Mouse (Mus musculus): ENCODE measurements around the gene Cbr2.
"Not testable (repeated sequence)": the region's sequence is repeated elsewhere in the genome, so short reads cannot be mapped to it uniquely, and the experiment has no call there.

The Cbr2 gene

GRCm38 (mm10) chr11:120731858-120732680, at the start of gene Cbr2:
TSS of gene Cbr2 (minus strand) at chr11:120732114.
- no peak for DNase-seq

DNA sequence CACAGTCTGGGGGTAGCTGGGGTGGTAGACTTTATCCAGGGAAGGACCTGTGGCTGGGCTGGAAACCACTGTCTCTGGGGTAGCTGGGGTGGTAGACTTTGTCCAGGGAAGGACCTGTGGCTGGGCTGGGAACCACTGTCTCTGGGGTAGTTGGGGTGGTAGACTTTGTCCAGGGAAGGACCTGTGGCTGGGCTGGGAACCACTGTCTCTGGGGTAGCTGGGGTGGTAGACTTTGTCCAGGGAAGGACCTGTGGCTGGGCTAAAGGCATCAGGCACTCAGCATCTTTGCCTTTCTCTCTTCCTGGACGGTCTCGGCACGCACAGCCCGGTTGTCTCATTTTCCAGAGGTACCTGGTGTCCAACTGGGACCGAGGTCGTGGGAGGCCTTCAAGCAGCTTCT, 49.4 kb upstream of the Cbr2 start:
- not testable (repeated sequence) for DNase-seq

- DNase-seq: no peak
Observed at GRCm38 (mm10) chr11:120779876-120780275, 48.0 kb upstream of the Cbr2 start.

DNA sequence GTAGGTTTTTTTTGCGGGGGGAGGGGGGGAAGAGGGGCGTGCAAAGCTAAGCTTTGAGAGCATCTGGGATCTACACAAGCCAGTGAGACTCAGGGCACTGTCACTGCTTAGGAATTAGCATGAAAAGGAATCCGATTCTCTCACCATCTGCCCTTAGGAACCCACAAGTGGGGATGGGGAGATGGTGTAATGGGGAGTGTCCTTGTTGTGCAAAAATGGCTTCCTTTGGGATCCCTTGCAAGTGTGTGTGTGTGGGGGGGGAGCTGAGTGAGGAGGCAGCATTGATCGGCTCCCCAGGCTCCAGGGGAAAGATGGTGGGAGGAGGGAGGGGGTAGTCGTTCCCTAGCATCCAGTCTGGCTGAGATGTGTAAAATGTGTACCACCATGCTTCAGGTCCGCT, 45.2 kb upstream of the Cbr2 start:
- no peak for DNase-seq

DNA sequence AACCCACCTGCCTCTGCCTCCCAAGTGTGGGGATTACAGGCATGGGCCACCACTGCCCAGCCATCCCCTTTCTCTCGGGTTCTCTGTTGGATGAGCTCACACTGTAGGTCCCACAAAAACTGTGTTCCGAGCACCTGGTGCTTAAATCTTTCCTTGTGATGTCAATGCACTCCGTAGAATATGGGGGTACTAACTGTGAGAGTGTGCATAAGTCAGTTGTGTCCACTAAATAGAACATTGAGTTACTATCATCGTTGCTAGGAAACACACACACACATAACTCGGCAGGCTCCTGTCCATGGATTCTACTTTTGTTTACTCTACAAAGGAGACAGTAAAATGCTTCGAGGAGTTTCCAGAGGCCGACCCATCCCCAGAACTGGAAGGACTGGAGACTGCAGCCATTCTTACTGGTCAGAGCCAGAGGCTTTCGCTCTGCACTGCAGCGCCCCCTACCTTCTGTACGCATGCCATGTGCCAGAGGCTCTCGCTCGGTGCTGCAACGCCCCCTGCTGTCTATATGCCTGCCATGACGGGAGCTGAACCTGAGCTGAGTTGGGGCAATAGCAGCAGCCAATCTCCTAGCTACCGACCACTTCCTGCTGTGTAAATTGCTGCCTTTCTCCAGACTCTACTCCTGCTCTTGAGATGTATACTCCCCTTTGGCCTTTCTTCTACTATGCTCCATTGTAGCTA, 44.0 kb upstream of the Cbr2 start:
- peak; percentile 90 for DNase-seq

DNA sequence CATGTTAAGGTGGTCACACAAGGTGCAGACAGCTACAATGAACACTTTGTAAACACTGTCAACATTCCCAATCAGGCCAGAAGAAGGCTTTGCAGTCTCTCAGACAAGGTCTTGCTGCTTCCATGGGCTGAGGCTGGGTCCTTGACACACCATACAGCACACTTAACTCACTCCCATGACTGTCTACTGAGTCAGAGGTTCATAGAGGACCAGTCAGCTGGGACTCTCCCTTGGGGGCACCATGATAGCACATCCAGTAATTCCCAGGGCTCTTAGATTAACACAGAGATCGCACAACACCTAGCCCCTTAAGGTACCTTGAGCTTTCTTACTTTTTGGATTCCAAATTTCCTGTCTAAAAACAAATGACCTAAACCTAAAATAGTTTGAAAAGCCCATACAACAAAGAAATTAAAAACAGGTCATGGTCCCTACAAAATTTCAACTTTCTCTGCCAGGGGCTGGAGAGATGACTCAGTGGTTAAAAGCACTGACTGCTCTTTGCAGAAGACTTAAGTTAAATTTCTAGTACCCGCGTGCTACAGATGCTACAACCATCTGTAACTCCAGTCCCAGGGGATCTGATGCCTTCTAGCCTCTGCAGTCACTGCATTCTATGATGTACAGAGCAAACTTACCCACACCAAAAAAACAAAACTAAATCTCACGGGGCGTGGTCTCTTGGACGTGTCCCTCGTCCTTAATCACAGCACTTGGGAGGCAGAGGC, 41.7 kb upstream of the Cbr2 start:
- DNase-seq: no peak

GRCm38 (mm10) chr11:120772749-120773148, 40.8 kb upstream of the Cbr2 start:
- no peak for DNase-seq

DNA sequence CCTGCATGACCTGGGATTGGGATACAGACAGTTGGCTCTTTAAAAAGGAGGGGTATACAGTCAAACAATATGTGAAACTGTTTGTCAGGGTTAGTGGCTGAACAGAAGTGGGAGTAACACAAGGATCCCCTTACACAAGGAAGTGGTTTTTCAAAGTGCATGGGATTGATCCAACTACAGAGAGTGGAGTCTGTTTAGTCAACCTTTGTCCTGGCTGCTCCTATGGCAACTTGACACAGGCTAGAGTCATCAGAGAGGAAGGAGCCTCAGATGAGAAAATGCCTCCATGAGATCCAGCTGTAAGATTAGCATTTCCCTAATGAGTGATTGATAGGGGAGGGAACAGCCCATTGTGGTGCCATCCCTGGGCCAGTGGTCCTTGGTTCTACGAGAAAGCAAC, 36.3 kb upstream of the Cbr2 start:
- no peak for DNase-seq

DNA sequence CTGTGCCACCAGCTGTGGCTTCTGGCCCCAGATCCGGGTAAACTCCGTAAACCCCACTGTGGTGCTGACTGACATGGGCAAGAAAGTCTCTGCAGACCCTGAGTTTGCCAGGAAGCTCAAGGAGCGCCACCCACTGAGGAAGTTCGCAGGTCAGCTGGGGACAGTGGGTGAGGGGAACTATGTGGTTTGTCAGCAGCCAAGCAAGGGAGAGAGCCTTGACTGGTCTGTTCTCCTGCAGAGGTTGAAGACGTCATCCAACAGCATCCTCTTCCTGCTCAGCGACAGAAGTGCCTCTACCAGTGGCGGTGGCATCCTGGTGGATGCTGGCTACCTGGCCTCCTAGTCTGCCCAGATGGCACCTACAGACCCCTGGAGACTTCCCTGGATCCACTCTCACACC, 35.1 kb upstream of the Cbr2 start:
- DNase-seq: not testable (repeated sequence)

DNA sequence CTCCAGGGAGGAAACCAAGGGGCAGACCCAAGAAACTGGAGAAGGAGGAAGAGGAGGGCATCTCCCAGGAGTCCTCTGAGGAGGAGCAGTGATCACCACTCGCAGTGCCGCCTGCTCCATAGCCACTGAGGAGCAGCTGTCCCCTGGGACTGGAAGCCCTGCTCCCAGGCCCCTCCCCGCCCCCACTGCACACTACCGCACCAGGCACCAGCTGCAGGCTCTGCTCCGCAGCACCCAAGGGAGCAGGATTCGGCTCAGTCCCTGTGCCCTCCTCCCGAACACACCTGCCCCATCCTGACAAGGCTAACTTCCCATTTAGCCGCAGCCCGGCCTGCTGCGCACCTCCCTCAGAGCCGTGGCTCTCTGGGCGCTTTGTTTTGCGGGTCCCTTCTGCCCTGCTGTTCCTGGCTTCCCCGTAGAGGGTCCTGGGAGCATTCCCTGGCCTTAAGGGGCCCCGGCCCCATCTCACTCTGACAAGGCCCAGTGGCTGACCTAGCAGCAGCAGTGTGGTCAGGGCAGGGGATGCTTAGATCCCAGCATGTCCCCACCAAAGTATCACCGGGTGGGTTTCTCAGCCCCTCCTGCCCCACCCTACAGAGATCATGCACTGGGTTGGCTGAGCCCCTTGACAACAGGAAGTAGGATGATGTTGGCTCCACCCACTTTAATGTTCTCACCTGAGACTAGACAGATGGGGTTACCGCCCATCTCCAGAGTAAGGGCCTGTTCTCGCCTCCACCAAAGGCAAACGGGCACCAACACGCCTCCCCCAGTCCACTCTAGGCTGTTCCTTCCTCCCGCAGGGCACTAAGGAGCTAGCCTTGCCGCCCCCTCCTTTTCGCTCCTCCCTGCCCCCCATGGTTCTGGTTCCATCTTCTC, 31.4 kb upstream of the Cbr2 start:
- peak; percentile 18 for DNase-seq

DNA sequence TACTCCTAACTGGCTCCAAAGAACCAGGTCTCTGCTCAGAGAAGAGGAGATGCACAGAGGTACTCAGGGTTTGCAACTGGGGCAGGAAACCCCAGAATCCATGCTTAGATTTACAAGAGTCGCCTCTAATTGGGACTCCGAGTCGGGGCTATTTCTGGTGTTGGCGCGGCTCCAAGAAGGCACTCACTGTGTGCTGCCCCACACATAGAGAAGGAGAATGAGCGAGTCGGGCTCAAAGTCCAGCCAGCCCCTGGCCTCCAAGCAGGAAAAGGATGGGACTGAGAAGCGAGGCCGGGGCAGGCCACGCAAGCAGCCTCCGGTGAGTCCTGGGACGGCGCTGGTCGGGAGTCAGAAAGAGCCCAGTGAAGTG, 30.7 kb upstream of the Cbr2 start, which contains the start of gene Hmga1b:
Gene Hmga1b (plus strand): TSS at position 123 of the 370 bp plus-strand sequence.
- DNase-seq: not testable (repeated sequence)

DNA sequence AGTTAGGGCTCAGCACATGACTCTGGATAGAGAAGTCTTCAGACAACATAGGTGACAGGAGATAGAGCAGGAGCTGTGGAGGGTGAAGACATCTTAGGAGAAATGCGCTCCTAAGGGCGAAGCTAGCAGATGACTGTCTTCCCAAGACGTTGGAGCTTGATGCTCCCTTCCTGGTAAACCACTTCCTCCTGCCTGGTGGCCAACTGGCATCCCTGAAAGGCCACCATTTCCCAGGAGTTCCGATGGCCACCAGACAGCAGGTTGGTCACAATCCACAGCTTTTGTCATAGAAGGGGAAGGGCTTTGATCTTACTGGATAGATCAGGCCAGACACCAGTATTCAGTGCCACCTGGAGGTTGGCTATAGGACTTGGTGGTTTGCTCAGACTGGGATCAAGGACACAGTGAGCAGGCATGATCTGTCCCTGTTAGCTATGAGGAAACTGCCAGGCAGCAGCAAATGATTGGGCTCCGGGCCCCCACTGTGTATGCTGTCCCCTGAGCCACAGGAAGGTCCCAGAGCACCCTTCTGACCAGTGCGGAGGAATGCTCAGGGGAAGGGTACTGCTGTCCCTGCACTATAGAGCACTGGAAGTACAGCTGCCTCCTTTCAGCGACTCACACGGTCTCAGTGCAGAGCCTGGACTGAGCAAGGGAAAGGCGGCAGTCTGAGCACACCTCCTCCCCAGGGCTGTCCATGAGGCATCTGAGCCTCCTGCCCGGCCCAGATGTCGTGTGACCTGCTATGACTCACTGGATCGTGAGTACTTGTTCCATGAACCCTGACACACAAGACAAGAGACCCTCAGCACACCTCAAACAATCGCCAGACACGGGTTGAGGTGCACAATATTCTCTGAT, 30.1 kb upstream of the Cbr2 start:
- no peak for DNase-seq

DNA sequence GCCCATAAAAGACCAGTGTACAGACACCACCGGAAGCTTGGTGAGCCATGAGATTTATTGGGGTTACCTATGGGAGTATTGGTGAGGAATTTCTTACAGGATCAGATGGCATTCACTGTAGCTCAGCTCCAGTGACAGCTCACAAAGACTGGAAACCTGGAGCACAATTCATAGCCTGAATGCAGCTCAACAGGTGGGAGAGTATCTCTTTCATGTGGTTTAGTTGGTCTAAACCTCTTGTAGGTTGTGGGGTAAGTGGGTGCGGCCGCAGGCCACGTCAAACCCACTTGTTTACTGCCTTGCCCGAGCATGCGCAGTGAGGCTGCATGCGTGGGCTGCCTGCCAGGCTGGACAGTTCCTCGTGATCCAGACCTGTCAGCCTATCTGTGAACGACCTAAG, 28.3 kb upstream of the Cbr2 start:
- no peak for DNase-seq

- no peak for DNase-seq
Observed at GRCm38 (mm10) chr11:120751606-120752005, 19.7 kb upstream of the Cbr2 start.

- DNase-seq: no peak
Observed at GRCm38 (mm10) chr11:120749430-120749829, 17.5 kb upstream of the Cbr2 start.

DNA sequence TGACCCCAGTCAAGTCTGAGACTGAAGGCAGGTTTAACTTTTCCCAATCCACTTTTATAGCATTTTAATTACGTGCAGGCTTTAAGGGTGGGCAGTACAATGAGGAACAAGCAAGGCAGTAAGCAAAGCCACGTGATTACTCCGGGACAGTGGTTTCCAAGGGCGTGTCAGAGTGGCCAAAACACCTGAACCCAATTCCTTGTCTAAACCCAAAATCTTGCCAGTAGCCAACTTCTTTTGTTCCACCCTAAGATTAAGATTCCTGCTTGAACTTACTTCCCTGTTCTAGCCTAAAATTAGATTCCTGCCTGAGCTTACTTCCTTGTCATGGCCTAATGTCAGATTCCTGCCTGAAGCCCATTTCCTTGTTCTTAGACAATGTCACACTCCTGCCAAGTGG, 16.1 kb upstream of the Cbr2 start:
- DNase-seq: no peak

DNA sequence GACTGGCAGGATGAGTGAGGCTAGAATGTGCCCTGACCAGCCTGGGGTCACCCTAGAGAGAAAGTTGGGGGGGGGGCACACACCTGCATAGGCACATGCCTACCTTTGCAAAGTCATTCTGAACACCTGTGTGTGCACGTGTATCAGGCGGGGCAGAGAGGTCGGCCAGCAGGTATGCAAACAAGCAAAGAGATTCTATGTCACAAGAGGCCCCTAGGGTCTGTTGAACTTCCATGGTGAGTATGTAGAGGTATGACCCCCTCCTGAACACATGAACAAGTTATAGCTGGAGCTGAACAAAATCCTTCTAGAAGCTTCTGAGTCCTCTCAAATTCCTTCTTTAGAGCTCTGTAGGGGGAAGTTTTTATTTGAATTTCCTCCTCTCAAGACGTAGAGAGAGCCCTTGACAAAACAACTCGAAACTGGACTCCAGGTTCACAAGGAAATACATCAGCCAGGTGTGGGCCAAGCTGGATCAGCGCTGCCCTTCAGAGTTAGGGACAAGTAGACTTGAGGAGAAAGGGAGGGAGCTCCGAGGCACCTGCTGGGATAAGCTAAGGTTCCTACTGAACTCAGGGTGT, 12.3 kb upstream of the Cbr2 start:
- no peak for DNase-seq

DNA sequence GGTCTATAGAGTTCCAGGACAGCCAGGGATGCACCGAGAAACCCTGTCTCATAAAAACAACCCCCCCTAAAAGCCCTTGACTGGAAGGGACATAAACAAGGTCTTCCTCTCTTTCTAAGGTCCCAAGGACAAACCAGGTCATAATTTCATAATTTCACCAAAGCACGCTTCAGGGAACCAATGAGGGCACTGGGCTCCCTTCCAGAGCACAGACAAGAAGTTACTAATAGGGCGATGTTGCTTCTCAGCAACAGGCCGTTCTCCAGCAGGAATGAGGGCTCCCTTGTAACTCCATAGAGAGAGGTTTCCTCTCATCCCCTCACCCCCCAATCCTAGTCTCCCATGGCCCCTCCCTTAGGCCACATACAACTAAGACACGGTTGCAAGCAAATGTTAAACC, 9.1 kb upstream of the Cbr2 start:
- no peak for DNase-seq

- DNase-seq: no peak
Observed at GRCm38 (mm10) chr11:120736424-120736823, 4.5 kb upstream of the Cbr2 start.

DNA sequence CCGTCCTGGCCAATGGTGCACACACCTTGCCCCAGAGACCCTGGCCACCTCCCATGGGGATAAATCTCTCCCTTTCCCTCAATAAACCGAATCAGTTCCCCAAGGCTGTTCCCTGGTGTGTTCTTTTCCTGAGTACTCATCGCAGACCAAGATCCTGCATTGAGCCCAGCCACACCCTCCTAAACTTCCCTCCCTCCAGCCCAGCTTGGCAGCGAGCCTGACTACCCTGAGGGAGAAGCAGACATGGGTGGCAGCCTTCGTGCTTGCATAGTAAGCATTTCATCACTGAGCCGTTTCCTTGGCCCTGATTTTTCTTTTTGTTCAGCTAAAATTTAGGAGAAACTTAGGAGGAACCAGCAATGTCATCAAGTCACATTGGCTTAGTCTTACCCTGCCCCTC, 1.6 kb upstream of the Cbr2 start:
- no peak for DNase-seq

DNA sequence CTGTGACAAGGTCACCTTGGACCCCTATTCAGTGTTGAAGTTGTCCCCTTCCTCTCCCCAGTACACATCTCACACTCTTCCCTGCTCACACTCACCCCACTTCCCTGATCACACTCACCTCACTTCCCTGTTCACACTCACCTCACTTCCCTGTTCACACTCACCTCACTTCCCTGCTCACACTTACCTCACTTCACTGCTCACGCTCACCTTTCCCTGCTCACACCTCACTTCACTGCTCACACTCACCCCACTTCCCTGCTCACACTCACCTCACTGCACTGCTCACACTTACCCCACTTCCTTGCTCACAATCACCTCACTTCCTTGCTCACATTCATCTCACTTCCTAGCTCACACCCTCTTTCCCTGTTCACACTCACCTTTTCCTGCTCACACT, 519 bp downstream of the Cbr2 start:
- DNase-seq: no peak

Data from cerebellum, adult 9-11 months (tissue).